Comparison of ENCODE assay signal across 27 mouse cellular contexts in genomic region chr11:102334010-102334409, GRCm38 (mm10). TPM values are rescaled to one million over a fixed set of nuclear protein-coding genes. Genes with fewer than 3 reads are reported as not detected.
DNase-seq lines count a peak whose midpoint lies in the region; TF ChIP-seq lines count a peak whose summit lies in the region.
"Had no signal": no experiment of that assay in that cellular context is flagged by ENCODE, and none has a peak within 500 bp of the region (broad histone marks: within the 10 kb centered on the region; RNA-seq: fewer than 3 reads in every experiment).

No protein-coding gene starts in this region.

- no peaks in the 10 kb centered on the region; the same call in 1 of the 2 replicates for H3K36me3 ChIP-seq in ES-Bruce4 (ENCODE audit: control insufficient read depth, insufficient read depth, low read length, poor library complexity, severe bottlenecking)
- H3K36me3 ChIP-seq: forebrain, embryonic 10.5 days; forebrain, embryonic 15.5 days; heart, embryonic 10.5 days; heart, embryonic 13.5 days; hindbrain, embryonic 15.5 days had no signal

- no peak for TF ChIP-seq EP300 in ES-Bruce4 (IDR thresholded peaks at IDR 0.05; ENCODE audit: insufficient read depth, low read depth, low read length)

- DNase-seq in ES-CJ7 (ENCODE audit: low read depth, low spot score) (peak; percentile 63), MN1 (ENCODE audit: low spot score) (peak; percentile 41)
- peak; percentile 25 for DNase-seq in brain, embryonic 14.5 days (ENCODE audit: low read depth)
- DNase-seq in spleen, postnatal 14 days (ENCODE audit: low spot score in 2 of 2), result no peak
- no peak for DNase-seq in frontal cortex, postnatal 36 days (ENCODE audit: low spot score in 2 of 2)
- DNase-seq: adrenal gland, adult 8-10 months; adrenal gland, postnatal 25 days; cerebellum, adult 11 months; cerebellum, adult 2 months; cerebellum, postnatal 10 days; cerebellum, postnatal 36 days; embryo, embryonic 11 days; gastrocnemius, postnatal 10 days; gastrocnemius, postnatal 36 days; heart, adult 2 months; heart, postnatal 14 days; heart, postnatal 4 days; kidney, adult 2 months had no signal

- H3K4me1 ChIP-seq in ES-Bruce4 (ENCODE audit: control insufficient read depth, insufficient read depth, low read length), result peaks cover 16% of the 10 kb centered on the region

- H3K9ac ChIP-seq in ES-Bruce4 (ENCODE audit: low read depth, poor library complexity, severe bottlenecking), result no peak overlapping the region
- H3K9ac ChIP-seq: forebrain, embryonic 15.5 days; heart, embryonic 13.5 days; hindbrain, embryonic 15.5 days had no signal

- H3K9me3 ChIP-seq in ES-Bruce4 (replicated peaks; ENCODE audit: control insufficient read depth, insufficient read depth, low read length, poor library complexity, severe bottlenecking), result peaks cover 3% of the 10 kb centered on the region; the same call in 1 of the 2 replicates
- H3K9me3 ChIP-seq: forebrain, embryonic 10.5 days; forebrain, embryonic 15.5 days; heart, embryonic 10.5 days; heart, embryonic 13.5 days; hindbrain, embryonic 15.5 days had no signal

- no peak for TF ChIP-seq POLR2A in ES-Bruce4 (IDR thresholded peaks at IDR 0.05; ENCODE audit: insufficient read depth, low read length)
- no peak for TF ChIP-seq POLR2A in brain, embryonic 14.5 days (IDR thresholded peaks at IDR 0.05; ENCODE audit: borderline replicate concordance, extremely low read depth, insufficient read depth, insufficient read length, poor library complexity, severe bottlenecking)

- H3K27ac ChIP-seq in ES-Bruce4 (ENCODE audit: insufficient read depth, low read length), result peak overlapping the region; percentile 37
- H3K27ac ChIP-seq: forebrain, embryonic 10.5 days; forebrain, embryonic 15.5 days; heart, embryonic 10.5 days; heart, embryonic 13.5 days; hindbrain, embryonic 15.5 days had no signal

- TF ChIP-seq CTCF in ES-Bruce4 (IDR thresholded peaks at IDR 0.05; ENCODE audit: low read depth, low read length), result no peak
- no peak for TF ChIP-seq CTCF in brain, embryonic 14.5 days (IDR thresholded peaks at IDR 0.05; ENCODE audit: borderline replicate concordance, extremely low read depth, insufficient read depth, insufficient read length)

- H3K27me3 ChIP-seq in ES-Bruce4 (ENCODE audit: control insufficient read depth, insufficient read depth, low read length, poor library complexity, severe bottlenecking), result no peaks in the 10 kb centered on the region
- H3K27me3 ChIP-seq: forebrain, embryonic 15.5 days; heart, embryonic 13.5 days; hindbrain, embryonic 15.5 days had no signal

- no peak overlapping the region for H3K4me3 ChIP-seq in ES-Bruce4 (ENCODE audit: low read depth, low read length)
- H3K4me3 ChIP-seq: forebrain, embryonic 10.5 days; forebrain, embryonic 15.5 days; heart, adult 2 months; heart, embryonic 10.5 days; heart, embryonic 13.5 days; hindbrain, embryonic 15.5 days had no signal

RNA-seq across cellular contexts. Expression of gene Ubtf, which starts 14.5 kb away (rescaled TPM):
- 81.7 and 82.0 TPM in 2 replicates for polyA plus RNA-seq in ES-Bruce4 (2011; ENCODE audit: insufficient read depth, insufficient read length, low read depth, missing spikeins)
- polyA plus RNA-seq in brain, embryonic 14.5 days (2012; rRNA removed), result 57.7 and 80.5 TPM in 2 replicates

RNA-seq across cellular contexts. Expression of gene Slc4a1, which starts 32.0 kb away (rescaled TPM):
- polyA plus RNA-seq in ES-Bruce4 (2011; ENCODE audit: insufficient read depth, insufficient read length, low read depth, missing spikeins), result 0.48 and 0.53 TPM in 2 replicates
- polyA plus RNA-seq in brain, embryonic 14.5 days (2012; rRNA removed), result 1.3 and 2.6 TPM in 2 replicates
- polyA plus RNA-seq: C2C12; CD4-positive, CD25-positive, alpha-beta regulatory T cell, adult 4 months; Patski had no signal

RNA-seq across cellular contexts. Expression of gene Atxn7l3, which starts 37.6 kb away (rescaled TPM):
- 44.3 and 50.3 TPM in 2 replicates for polyA plus RNA-seq in ES-Bruce4 (2011; ENCODE audit: insufficient read depth, insufficient read length, low read depth, missing spikeins)
- polyA plus RNA-seq in brain, embryonic 14.5 days (2012; rRNA removed), result 116 and 130 TPM in 2 replicates

RNA-seq across cellular contexts. Expression of gene Tmub2, which starts 49.3 kb away (rescaled TPM):
- 19.7 and 20.0 TPM in 2 replicates for polyA plus RNA-seq in ES-Bruce4 (2011; ENCODE audit: insufficient read depth, insufficient read length, low read depth, missing spikeins)
- polyA plus RNA-seq in brain, embryonic 14.5 days (2012; rRNA removed), result 74.7 and 88.3 TPM in 2 replicates

RNA-seq across cellular contexts. Expression of gene Rundc3a, which starts 59.2 kb away (rescaled TPM):
- 7.0 and 9.5 TPM in 2 replicates for polyA plus RNA-seq in ES-Bruce4 (2011; ENCODE audit: insufficient read depth, insufficient read length, low read depth, missing spikeins)
- 292 and 306 TPM in 2 replicates for polyA plus RNA-seq in brain, embryonic 14.5 days (2012; rRNA removed)

Comparison
In these comparisons a context has a peak if more than half of its experiments do, and no peak if none do; other contexts are left out.
1. DNase-seq: peak in ES-CJ7 (single experiment), MN1 (single experiment) and brain, embryonic 14.5 days (single experiment); none in spleen, postnatal 14 days (0 of 2) and frontal cortex, postnatal 36 days (0 of 2).